Mouse (Mus musculus) lung, embryonic 15.5 days (tissue): Measurements from ENCODE around the gene Fam189a1. TPM values are rescaled to one million over a fixed set of nuclear protein-coding genes. Genes with fewer than 3 reads are reported as not detected.
A peak's percentile ranks its signal among the peaks of the same experiment; 100 is the strongest.

Experiments used
- ATAC-seq: fragments of 200-750 bp; cut with Nextera tagmentation; 2 replicates; pipeline ENCODE4 v1.8.0; 2017; ENCODE audit warnings: moderate number of reproducible peaks, borderline replicate concordance; ENCODE audit not compliant: low FRiP score, low TSS enrichment; ENCODE audit errors: extremely low read depth
- H3K27ac ChIP-seq: fragments of 300-500 bp; sonication (generic); 2 replicates; pipeline ENCODE4 v1.5.1; 2015; ENCODE audit warnings: moderate library complexity, mild to moderate bottlenecking, inconsistent platforms
- H3K27me3 ChIP-seq: fragments of 300-500 bp; sonication (generic); 2 replicates; pipeline ENCODE4 v1.6.1; 2015; ENCODE audit warnings: inconsistent platforms
- H3K36me3 ChIP-seq: fragments of 300-500 bp; sonication (generic); 2 replicates; pipeline ENCODE4 v1.6.1; 2015; ENCODE audit warnings: inconsistent platforms
- H3K4me1 ChIP-seq: fragments of 300-500 bp; sonication (generic); 2 replicates; pipeline ENCODE4 v1.6.1; 2015; ENCODE audit warnings: inconsistent platforms
- H3K4me2 ChIP-seq: fragments of 300-500 bp; sonication (generic); 2 replicates; pipeline ENCODE4 v1.6.1; 2015; ENCODE audit warnings: inconsistent platforms, mild to moderate bottlenecking, moderate library complexity
- H3K4me3 ChIP-seq: fragments of 300-500 bp; sonication (generic); 2 replicates; pipeline ENCODE4 v1.5.1; 2015; ENCODE audit warnings: mild to moderate bottlenecking, inconsistent platforms
- H3K9ac ChIP-seq: fragments of 300-500 bp; sonication (generic); 2 replicates; pipeline ENCODE4 v1.6.1; 2015; ENCODE audit warnings: inconsistent platforms
- H3K9me3 ChIP-seq: fragments of 300-500 bp; sonication (generic); 2 replicates; pipeline ENCODE4 v1.6.1; 2016; ENCODE audit warnings: inconsistent platforms
- WGBS: fragments of 180-500 bp; shearing (Covaris S2); methylation state at CpG from one replicate; pipeline ENCODE4 v1.1.7; 2015; 5-methylcytosine and 5-hydroxymethylcytosine counted together
- polyA plus RNA-seq: library from polyadenylated mRNA; unstranded; fragments of >200 nt; fragmentation: Nextera tagmentation; extraction: Ambion mirVana; gene quantifications from 2 replicates; pipeline ENCODE4 v1.2.1, GENCODE M21; 2015

Fam189a1 gene
- polyA plus RNA-seq, 1 experiment from 2014 or later = 0.44 TPM

DNA sequence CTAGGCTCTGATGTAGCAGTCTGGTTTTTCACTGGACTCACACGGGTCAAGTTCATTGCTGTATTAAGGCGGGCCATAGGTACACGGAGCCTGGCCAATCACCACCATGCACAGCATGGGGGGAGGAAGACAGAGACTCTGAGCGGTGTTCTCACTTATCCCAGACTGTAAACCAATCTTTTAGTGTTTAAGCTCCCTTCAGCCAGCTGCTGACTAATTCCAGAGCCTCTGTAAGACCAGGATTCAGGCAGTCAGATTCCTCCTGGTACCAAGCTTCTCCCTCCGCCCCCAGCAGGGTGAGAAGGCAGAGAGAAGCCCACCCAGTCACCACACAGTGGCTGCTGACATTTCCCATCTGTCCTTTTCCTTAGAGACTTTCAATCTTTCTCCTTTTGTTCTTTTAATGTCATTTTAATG, 260.7 kb downstream of the Fam189a1 start:
- Histone ChIP-seq H3K4me3 (no peak overlapping the region), H3K4me2 (no peak overlapping the region), H3K9me3 (no peaks in the 10 kb centered on the region), H3K27ac (peak overlapping the region; percentile 17; the same call in 1 of the 2 replicates), H3K27me3 (no peaks in the 10 kb centered on the region), H3K4me1 (0 out of 2 replicates have a peak, but pooled peaks cover 3% of the 10 kb centered on the region), H3K9ac (no peak overlapping the region), H3K36me3 (no peaks in the 10 kb centered on the region)
- WGBS = 21% methylated on average over 5 of the region's 5 CpGs
- peak; percentile 64; the same call in 1 of the 2 replicates for ATAC-seq

DNA sequence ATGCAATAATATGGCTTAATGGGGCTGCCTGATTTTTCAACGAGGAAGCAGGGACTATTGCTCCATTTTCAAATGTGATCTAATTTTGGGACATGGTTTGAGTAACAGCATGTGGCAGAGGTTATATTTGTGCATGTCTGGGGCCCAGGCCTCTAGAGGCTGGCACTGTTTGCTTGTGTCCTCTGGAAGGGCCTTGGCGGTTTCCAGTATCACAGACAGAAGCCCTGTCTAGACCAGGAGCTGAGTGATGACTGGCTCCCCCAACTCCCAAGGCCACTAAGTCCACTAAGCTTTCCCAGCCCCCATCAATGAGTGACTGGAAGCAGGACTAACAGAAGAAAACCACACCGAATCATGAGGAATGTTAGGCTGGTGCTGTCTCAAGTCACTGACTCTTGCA, 265.2 kb downstream of the Fam189a1 start:
- Histone ChIP-seq H3K4me3 (no peak overlapping the region), H3K36me3 (no peaks in the 10 kb centered on the region), H3K9me3 (no peaks in the 10 kb centered on the region), H3K4me2 (no peak overlapping the region), H3K27ac (no peak overlapping the region), H3K9ac (no peak overlapping the region), H3K4me1 (no peaks in the 10 kb centered on the region), H3K27me3 (no peaks in the 10 kb centered on the region)
- 53% methylated on average over 3 of the region's 3 CpGs for WGBS
- ATAC-seq = no peak

- Histone ChIP-seq H3K9me3 (no peaks in the 10 kb centered on the region), H3K27me3 (no peaks in the 10 kb centered on the region), H3K9ac (no peak overlapping the region), H3K36me3 (no peaks in the 10 kb centered on the region), H3K4me1 (no peaks in the 10 kb centered on the region), H3K27ac (no peak overlapping the region), H3K4me2 (no peak overlapping the region), H3K4me3 (no peak overlapping the region)
- ATAC-seq = no peak; the same call in 1 of the 2 replicates
- 65% methylated on average over 9 of the region's 9 CpGs for WGBS
Observed at GRCm38 (mm10) chr7:64889919-64890318, 266.5 kb downstream of the Fam189a1 start.

DNA sequence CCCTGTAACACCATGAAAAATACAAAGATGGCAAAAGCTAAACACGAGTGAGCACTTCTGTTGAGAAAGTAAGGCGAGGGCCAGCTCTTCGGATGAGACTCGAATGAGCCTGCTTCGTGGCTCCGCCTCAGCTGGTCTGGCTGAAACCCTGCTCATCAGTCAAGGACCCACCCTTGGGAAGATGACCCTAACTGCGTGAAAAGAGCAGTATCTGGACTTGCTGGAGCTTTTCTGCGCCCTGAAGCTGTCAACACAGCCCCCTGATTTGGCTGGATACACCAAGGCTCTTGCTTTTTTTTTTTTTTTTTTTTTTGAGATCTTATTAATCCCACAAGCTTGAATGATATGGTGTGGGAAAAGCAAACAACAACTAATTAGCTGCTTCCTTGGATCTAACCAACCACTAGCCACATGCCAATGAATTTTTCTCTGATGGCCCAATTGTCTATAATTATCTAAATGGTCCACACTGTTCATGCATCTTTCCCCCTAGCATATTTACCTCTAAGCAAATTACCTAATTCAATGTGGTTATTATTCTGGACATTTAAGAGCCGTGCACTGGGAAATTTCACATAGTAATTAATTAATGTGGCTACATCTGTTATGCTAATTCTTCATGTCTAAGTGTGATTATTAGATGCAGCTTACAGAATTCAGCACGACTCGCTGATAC, 272.0 kb downstream of the Fam189a1 start:
- H3K4me3 ChIP-seq = no peak overlapping the region
- H3K9ac ChIP-seq = no peak overlapping the region
- no peaks in the 10 kb centered on the region for H3K4me1 ChIP-seq
- no peak overlapping the region for H3K4me2 ChIP-seq
- no peak overlapping the region for H3K27ac ChIP-seq
- no peaks in the 10 kb centered on the region for H3K27me3 ChIP-seq
- H3K36me3 ChIP-seq = no peaks in the 10 kb centered on the region
- ATAC-seq = no peak
- H3K9me3 ChIP-seq = no peaks in the 10 kb centered on the region
- 57% methylated on average over 11 of the region's 11 CpGs for WGBS

GRCm38 (mm10) chr7:64882243-64882642, 274.1 kb downstream of the Fam189a1 start:
- 62% methylated on average over 6 of the region's 6 CpGs for WGBS
- H3K4me3 ChIP-seq = no peak overlapping the region
- no peaks in the 10 kb centered on the region for H3K9me3 ChIP-seq
- H3K9ac ChIP-seq = no peak overlapping the region
- no peak overlapping the region for H3K4me2 ChIP-seq
- no peaks in the 10 kb centered on the region for H3K27me3 ChIP-seq
- no peak overlapping the region for H3K27ac ChIP-seq
- ATAC-seq = no peak
- H3K4me1 ChIP-seq = no peaks in the 10 kb centered on the region
- H3K36me3 ChIP-seq = no peaks in the 10 kb centered on the region

DNA sequence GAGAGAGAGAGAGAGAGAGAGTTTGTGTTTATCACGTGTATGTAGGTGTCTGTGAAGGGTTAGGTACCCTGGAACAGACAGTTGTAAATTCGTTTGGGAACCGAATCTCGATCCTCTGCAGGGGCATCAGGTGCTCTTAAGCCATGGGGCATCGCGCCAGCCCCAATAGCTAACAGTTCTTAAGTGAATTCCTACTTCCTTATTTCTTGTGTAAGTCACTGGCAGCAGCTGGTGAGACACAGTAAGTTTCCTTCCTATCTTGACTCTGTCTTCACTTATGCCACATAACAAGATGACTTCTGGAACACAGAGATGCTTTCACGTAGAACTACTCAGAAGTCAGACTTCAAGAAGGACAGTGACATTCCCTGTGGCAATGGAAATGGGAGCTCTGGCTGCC, 275.0 kb downstream of the Fam189a1 start:
- no peaks in the 10 kb centered on the region for H3K4me1 ChIP-seq
- 66% methylated on average over 7 of the region's 7 CpGs for WGBS
- H3K9ac ChIP-seq = no peak overlapping the region
- no peak overlapping the region for H3K4me2 ChIP-seq
- H3K4me3 ChIP-seq = no peak overlapping the region
- H3K27ac ChIP-seq = no peak overlapping the region
- no peaks in the 10 kb centered on the region for H3K36me3 ChIP-seq
- H3K9me3 ChIP-seq = no peaks in the 10 kb centered on the region
- no peaks in the 10 kb centered on the region for H3K27me3 ChIP-seq
- ATAC-seq = no peak

DNA sequence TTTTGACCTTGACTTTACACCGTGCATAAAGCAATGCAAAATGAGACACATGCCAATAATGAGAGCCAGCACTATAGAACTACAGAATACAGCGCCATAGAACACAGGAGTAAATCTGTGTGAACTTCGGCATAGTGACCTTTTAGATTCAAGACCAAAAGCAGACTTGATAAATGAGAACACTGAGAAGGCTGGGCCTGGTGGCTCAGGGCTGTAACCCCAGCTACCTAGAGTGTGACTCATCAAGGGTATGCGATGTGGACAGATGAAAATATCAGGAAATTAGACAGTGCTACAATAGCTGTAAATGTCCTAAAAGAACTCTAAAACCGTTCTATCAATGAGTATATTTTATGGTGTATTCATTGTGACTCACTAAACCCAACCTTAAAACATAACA, 276.0 kb downstream of the Fam189a1 start:
- no peak for ATAC-seq
- Histone ChIP-seq H3K9me3 (no peaks in the 10 kb centered on the region), H3K36me3 (no peaks in the 10 kb centered on the region), H3K27ac (no peak overlapping the region), H3K4me2 (no peak overlapping the region), H3K4me1 (no peaks in the 10 kb centered on the region), H3K4me3 (no peak overlapping the region), H3K9ac (no peak overlapping the region), H3K27me3 (no peaks in the 10 kb centered on the region)
- WGBS = 80% methylated on average over 5 of the region's 5 CpGs

GRCm38 (mm10) chr7:64874941-64875340, 281.4 kb downstream of the Fam189a1 start:
- 78% methylated on average over 4 of the region's 4 CpGs for WGBS
- Histone ChIP-seq H3K27ac (no peak overlapping the region), H3K9ac (no peak overlapping the region), H3K4me2 (no peak overlapping the region), H3K4me1 (peaks cover 10% of the 10 kb centered on the region; the same call in 1 of the 2 replicates), H3K4me3 (no peak overlapping the region), H3K27me3 (no peaks in the 10 kb centered on the region), H3K9me3 (no peaks in the 10 kb centered on the region), H3K36me3 (no peaks in the 10 kb centered on the region)
- no peak for ATAC-seq

GRCm38 (mm10) chr7:64873266-64873665, 283.1 kb downstream of the Fam189a1 start:
- H3K4me1 ChIP-seq = peaks cover 16% of the 10 kb centered on the region
- 0 out of 2 replicates have a peak, but pooled peaks cover 3% of the 10 kb centered on the region for H3K36me3 ChIP-seq
- peak overlapping the region; percentile 75 for H3K4me3 ChIP-seq
- no peaks in the 10 kb centered on the region for H3K9me3 ChIP-seq
- H3K9ac ChIP-seq = peak overlapping the region; percentile 19; the same call in 1 of the 2 replicates
- peak; percentile 3; the same call in 1 of the 2 replicates for ATAC-seq
- H3K27ac ChIP-seq = peak overlapping the region; percentile 44; the same call in 1 of the 2 replicates
- H3K4me2 ChIP-seq = peak overlapping the region; percentile 69
- WGBS = 33% methylated on average over 11 of the region's 11 CpGs
- H3K27me3 ChIP-seq = no peaks in the 10 kb centered on the region

DNA sequence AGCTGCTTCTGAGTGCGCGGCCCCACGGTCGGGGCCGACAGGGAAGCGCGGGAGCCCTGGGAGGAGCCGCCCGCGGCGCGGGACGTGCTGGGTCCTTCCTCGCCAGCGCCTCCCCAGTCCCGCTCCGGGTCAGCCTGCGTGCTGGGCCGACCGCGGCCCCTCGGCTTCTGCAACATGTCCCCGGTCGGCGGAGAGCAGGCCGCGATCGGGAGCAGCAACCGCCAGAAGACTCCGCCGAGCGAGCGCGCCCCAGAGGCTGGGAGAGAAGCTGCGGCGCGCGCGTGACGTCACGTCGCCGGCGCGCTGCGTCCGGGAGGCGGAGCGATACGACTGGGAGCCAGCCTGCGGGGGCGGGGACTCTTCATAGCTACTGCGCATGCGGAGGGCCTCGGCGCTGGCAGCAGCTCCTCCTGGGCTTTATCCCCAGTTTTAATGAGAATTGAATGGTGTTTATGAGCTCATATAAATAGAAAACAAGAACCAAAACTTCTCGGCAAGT, 283.6 kb downstream of the Fam189a1 start, which contains the start of gene Nsmce3:
Nsmce3 (minus strand) TSS at position 255 of the 499 bp plus-strand sequence.
- Histone ChIP-seq H3K4me2 (peak within 1 kb of the TSS; percentile 69), H3K27ac (peak within 1 kb of the TSS; percentile 94), H3K9ac (peak within 1 kb of the TSS; percentile 89), H3K4me1 (peaks cover 16% of the 10 kb centered on the region), H3K9me3 (no peaks in the 10 kb centered on the region), H3K27me3 (no peaks in the 10 kb centered on the region), H3K36me3 (0 out of 2 replicates have a peak, but pooled peaks cover 3% of the 10 kb centered on the region), H3K4me3 (peak within 1 kb of the TSS; percentile 75)
- WGBS = under 1% methylated on average over 50 of the region's 57 CpGs
- peak; percentile 95 for ATAC-seq

- H3K4me3 ChIP-seq = peak overlapping the region; percentile 75
- H3K27me3 ChIP-seq = no peaks in the 10 kb centered on the region
- peak overlapping the region; percentile 69 for H3K4me2 ChIP-seq
- ATAC-seq = peak; percentile 65
- WGBS = 1% methylated on average over 33 of the region's 33 CpGs
- peaks cover 16% of the 10 kb centered on the region for H3K4me1 ChIP-seq
- H3K9me3 ChIP-seq = no peaks in the 10 kb centered on the region
- peak overlapping the region; percentile 89 for H3K9ac ChIP-seq
- 0 out of 2 replicates have a peak, but pooled peaks cover 3% of the 10 kb centered on the region for H3K36me3 ChIP-seq
- H3K27ac ChIP-seq = peak overlapping the region; percentile 94
Observed at GRCm38 (mm10) chr7:64871987-64872742, 284.2 kb downstream of the Fam189a1 start.
